Mouse (Mus musculus): ENCODE measurements around the gene Hmcn2. TPM values are rescaled to one million over a fixed set of nuclear protein-coding genes. Genes with fewer than 3 reads are reported as not detected.

The Hmcn2 gene
- total and polyA plus RNA-seq, 3 experiments, result 1.0 to 5.7 (median 2.1) TPM

DNA sequence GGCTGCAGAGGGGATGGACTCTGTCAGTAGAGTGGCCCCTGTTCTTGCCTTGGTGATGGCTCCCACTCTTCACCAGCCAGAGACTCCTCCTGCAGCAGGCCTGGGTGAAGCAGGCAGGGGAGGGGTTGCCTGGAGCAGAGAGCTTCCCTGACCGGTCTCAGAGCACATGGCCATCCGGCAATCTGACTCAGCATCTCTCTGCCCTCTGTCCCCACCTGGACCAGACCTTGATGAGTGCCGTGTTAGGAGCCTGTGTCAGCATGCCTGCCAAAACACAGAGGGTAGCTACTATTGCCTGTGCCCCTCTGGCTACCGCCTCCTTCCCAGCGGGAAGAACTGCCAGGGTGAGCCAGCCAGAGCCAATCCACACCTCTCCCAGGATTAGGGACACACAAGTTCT is 144.2 kb downstream of the Hmcn2 start:
- H3K27me3 ChIP-seq (replicated peaks), result no peaks in the 10 kb centered on the region
- peaks cover 5% of the 10 kb centered on the region for H3K79me2 ChIP-seq (replicated peaks; ENCODE audit: control insufficient read depth, extremely low read depth, insufficient read depth, poor library complexity, severe bottlenecking)
- no peak for DNase-seq (ENCODE audit: extremely low read depth)
- H3K27ac ChIP-seq (ENCODE audit: insufficient read depth, low read depth), result no peak overlapping the region
- no peaks in the 10 kb centered on the region for H3K9me3 ChIP-seq (replicated peaks; ENCODE audit: low read length)
- no peak for TF ChIP-seq MYC (IDR thresholded peaks at IDR 0.05; ENCODE audit: low read depth, low read length)
- TF ChIP-seq TCF12 (IDR thresholded peaks at IDR 0.05; ENCODE audit: low read depth, low read length), result no peak
- no peak for TF ChIP-seq MAZ (IDR thresholded peaks at IDR 0.05; ENCODE audit: low read depth, low read length)
- no peak for TF ChIP-seq TBP (conservative IDR thresholded peaks at IDR 0.05; ENCODE audit: low read depth, low read length)
- no peak for TF ChIP-seq E2F4 (IDR thresholded peaks at IDR 0.05; ENCODE audit: insufficient replicate concordance, low read depth, low read length)
- peaks cover 11 to 46% of the 10 kb centered on the region in 2 experiments for H3K4me1 ChIP-seq (ENCODE audit: control insufficient read depth in 1 of 2, insufficient read depth in 2 of 2)
- in situ Hi-C loops (cut with MboI; ENCODE audit: low pct_ligation_motif_present, low pct_unique_long_range_greater_than_20kb, low sequenced_read_pairs) (loop anchor here (25.0 kb wide), 1 partner anchor 396 kb away; no protein-coding TSS in a partner anchor), dilution Hi-C loops (cut with MboI; ENCODE audit: extremely low pct_ligation_motif_present, extremely low pct_unique_long_range_greater_than_20kb, low sequenced_read_pairs) (no loop called here)
- H3K9ac ChIP-seq (ENCODE audit: insufficient read depth, low read depth), result no peak overlapping the region
- no peak overlapping the region for H3K4me2 ChIP-seq (ENCODE audit: insufficient read depth, low read depth, poor library complexity, severe bottlenecking)
- H3K36me3 ChIP-seq (replicated peaks in 1 of 2; ENCODE audit: control insufficient read depth in 1 of 2, insufficient read depth in 1 of 2, low read length in 1 of 2), result peaks cover 5 to 38% of the 10 kb centered on the region in 2 experiments
- H3K4me3 ChIP-seq (replicated peaks in 1 of 3; ENCODE audit: low read depth in 2 of 3, low read length in 2 of 3, poor library complexity in 1 of 3), result no peak overlapping the region

DNA sequence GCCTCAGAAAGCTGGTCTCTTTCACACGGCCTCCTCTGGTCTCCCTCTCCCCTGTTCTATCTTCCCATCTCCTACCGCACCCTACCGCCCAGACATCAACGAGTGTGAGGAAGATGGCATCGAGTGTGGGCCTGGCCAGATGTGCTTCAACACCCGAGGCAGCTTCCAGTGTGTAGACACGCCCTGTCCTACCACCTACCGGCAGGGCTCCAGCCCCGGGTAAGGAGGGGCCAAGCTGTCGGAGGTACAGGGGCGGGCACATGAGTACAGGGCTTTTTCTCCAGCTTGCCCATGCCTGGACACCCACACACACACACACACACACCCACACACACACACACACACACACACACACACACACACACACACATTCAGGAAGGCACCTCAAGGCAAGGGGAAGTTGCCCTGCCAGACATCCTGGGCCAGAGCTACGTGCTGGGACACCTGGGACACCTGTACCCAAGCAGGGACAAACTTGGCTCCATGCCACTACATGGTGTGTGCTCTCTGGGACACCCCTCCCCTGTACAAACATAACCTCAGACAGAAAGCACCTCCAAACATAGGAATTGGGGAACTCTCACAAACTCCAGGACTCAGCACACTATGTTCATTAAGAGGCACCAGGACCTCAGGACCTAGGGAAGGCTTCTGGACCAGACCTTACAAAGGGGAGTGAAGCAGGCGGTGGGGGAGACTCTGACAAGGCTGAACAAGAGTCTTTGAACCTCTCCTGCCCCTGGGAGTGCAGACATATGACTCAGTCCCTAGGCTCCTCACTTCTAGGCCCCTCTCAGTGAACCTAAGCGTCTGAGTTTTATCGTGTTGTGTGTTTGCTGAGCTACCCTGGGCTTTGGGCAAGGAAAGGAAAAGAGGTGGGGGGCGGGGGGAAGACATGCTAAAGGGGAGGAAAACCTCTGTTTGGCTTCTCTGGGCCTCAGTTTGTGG is 145.0 kb downstream of the Hmcn2 start:
- no peak overlapping the region for H3K9ac ChIP-seq (ENCODE audit: insufficient read depth, low read depth)
- in situ Hi-C loops (cut with MboI; ENCODE audit: low pct_ligation_motif_present, low pct_unique_long_range_greater_than_20kb, low sequenced_read_pairs) (loop anchor here (25.0 kb wide), 1 partner anchor 397 kb away; no protein-coding TSS in a partner anchor), dilution Hi-C loops (cut with MboI; ENCODE audit: extremely low pct_ligation_motif_present, extremely low pct_unique_long_range_greater_than_20kb, low sequenced_read_pairs) (no loop called here)
- H3K36me3 ChIP-seq (replicated peaks in 1 of 2; ENCODE audit: control insufficient read depth in 1 of 2, insufficient read depth in 1 of 2, low read length in 1 of 2), result peaks cover 5 to 37% of the 10 kb centered on the region in 2 experiments
- H3K79me2 ChIP-seq (replicated peaks; ENCODE audit: control insufficient read depth, extremely low read depth, insufficient read depth, poor library complexity, severe bottlenecking), result peaks cover 5% of the 10 kb centered on the region
- no peaks in the 10 kb centered on the region for H3K9me3 ChIP-seq (replicated peaks; ENCODE audit: low read length)
- no peaks in the 10 kb centered on the region for H3K27me3 ChIP-seq (replicated peaks)
- TF ChIP-seq NRF1 (IDR thresholded peaks at IDR 0.05; ENCODE audit: low read depth, low read length) (no peak), KAT2A (IDR thresholded peaks at IDR 0.05; ENCODE audit: insufficient replicate concordance, low read length) (no peak), MEF2A (IDR thresholded peaks at IDR 0.05; ENCODE audit: borderline replicate concordance, low read depth, low read length) (no peak), POLR2A (IDR thresholded peaks at IDR 0.05; ENCODE audit: low read depth, low read length) (no peak), USF1 (IDR thresholded peaks at IDR 0.05; ENCODE audit: low read depth, low read length) (no peak), E2F4 (IDR thresholded peaks at IDR 0.05; ENCODE audit: insufficient replicate concordance, low read depth, low read length) (no peak), RAD21 (IDR thresholded peaks at IDR 0.05; ENCODE audit: low read depth, low read length) (no peak), SMC3 (IDR thresholded peaks at IDR 0.05; ENCODE audit: low read depth, low read length) (no peak), EP300 (IDR thresholded peaks at IDR 0.05; ENCODE audit: low read length) (no peak), POLR2AphosphoS2 (IDR thresholded peaks at IDR 0.05; ENCODE audit: low read depth, low read length) (no peak), USF2 (conservative IDR thresholded peaks at IDR 0.05; ENCODE audit: low read depth, low read length) (no peak), ZC3H11A (IDR thresholded peaks at IDR 0.05; ENCODE audit: low read depth, low read length) (no peak), SIN3A (IDR thresholded peaks at IDR 0.05; ENCODE audit: low read length) (no peak), MXI1 (IDR thresholded peaks at IDR 0.05; ENCODE audit: low read depth, low read length) (no peak), MAX (IDR thresholded peaks at IDR 0.05; ENCODE audit: low read length) (no peak)
- H3K27ac ChIP-seq (ENCODE audit: insufficient read depth, low read depth), result no peak overlapping the region
- H3K4me2 ChIP-seq (ENCODE audit: insufficient read depth, low read depth, poor library complexity, severe bottlenecking), result no peak overlapping the region
- H3K4me3 ChIP-seq (replicated peaks in 1 of 3; ENCODE audit: low read depth in 2 of 3, low read length in 2 of 3, poor library complexity in 1 of 3), result no peak overlapping the region
- DNase-seq (ENCODE audit: extremely low read depth), result no peak
- H3K4me1 ChIP-seq (ENCODE audit: control insufficient read depth in 1 of 2, insufficient read depth in 2 of 2), result peaks cover 8 to 50% of the 10 kb centered on the region in 2 experiments
